Mouse (Mus musculus): ENCODE results near the gene Ppfibp1.

DNA sequence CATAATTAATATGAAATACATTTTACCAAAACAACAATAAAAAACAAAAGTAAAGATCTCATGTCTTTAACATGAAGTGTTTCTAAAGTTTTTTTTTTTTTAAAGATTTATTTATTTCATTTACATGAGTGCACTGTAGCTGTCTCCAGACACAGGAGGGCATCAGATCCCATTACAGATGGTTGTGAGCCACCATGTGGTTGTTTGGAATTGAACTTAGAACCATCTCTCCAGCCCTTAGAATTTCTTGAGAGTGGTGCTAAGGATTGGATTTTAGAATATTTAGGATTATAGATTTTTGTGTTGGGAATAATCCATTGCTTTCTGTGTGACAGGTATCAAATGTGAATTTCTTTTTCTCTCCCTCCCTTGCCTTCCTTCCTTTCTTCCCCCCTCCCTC is 55.7 kb downstream of the Ppfibp1 start:
- TF ChIP-seq EP300 (IDR thresholded peaks at IDR 0.05; ENCODE audit: insufficient read depth, low read depth, low read length) (no peak), CTCF (IDR thresholded peaks at IDR 0.05; ENCODE audit: low read depth, low read length) (no peak)
